Mouse (Mus musculus): ENCODE measurements around the gene Mpped2.

DNA sequence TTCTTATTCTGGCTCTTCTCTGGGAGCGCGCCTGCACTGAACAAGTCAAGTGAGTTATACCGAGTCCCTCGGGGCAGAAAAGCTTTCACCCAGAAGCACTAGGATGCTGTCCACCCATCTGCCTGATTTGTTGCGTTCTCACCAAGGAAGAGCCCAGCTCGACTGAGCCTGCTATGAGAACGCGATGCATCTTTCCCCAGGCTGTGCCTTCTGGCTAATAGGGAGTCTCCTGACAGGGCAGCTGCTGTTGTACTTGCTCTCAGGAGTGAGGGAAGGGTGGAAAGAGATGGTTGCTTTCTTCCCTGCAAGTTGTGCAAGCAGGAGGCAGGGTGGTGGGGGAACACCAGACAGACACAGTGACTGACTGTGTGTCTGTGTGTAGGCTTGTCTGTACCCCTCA, 37.5 kb downstream of the Mpped2 start:
- TF ChIP-seq HCFC1 (IDR thresholded peaks at IDR 0.05; ENCODE audit: borderline replicate concordance, insufficient read depth, low read length) (no peak), CHD2 (IDR thresholded peaks at IDR 0.05; ENCODE audit: low read depth, low read length) (no peak), ZC3H11A (IDR thresholded peaks at IDR 0.05; ENCODE audit: borderline replicate concordance, low read depth, low read length) (no peak)

Measured in ES-E14 (cell line).